Mouse (Mus musculus) frontal cortex, postnatal 36 days (tissue): ENCODE data around the gene Creb1.
"Not testable (repeated sequence)": the region's sequence is repeated elsewhere in the genome, so short reads cannot be mapped to it uniquely, and the experiment has no call there.

Experiments used
- DNase-seq, 2 experiments: peaks; one replicate each; pipeline ENCODE4 v3.0.0; 2022; ENCODE audit warnings: low spot score in 2 of 2

Creb1 gene

DNA sequence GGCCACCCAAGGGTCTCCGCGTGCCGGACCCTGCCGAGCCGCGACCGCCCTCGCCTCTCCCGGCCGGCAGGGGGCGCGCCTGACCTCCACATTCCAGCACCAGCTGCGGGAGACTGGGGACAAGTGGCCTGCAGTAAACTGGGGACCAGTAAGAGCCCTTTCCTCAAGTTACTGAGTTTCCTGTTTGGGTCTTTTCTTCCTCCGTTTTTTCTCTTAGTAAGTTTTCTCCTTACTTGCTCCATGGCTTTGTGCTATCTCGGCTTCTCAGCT lies 85.2 kb downstream of the Creb1 start:
- DNase-seq, result peak; percentile 85

DNA sequence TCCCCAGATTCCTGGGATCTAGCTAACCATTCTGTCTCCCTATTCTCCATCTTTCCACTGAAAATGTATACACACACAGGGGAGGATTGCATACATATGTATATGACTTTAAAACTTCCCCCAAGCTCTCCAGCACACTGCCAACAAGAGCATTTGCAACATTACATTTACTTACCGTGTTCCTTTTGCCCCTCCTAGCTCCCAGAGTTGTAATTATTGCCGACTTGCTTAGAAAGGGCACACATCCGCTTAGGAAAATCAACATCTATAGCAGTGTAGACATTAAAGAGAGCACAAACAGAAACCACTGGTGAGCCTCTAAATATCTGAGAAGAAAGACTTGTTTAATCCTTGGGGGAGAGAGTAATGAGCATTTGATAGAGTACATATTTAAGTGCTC lies 85.8 kb downstream of the Creb1 start:
- DNase-seq, result no peak

DNA sequence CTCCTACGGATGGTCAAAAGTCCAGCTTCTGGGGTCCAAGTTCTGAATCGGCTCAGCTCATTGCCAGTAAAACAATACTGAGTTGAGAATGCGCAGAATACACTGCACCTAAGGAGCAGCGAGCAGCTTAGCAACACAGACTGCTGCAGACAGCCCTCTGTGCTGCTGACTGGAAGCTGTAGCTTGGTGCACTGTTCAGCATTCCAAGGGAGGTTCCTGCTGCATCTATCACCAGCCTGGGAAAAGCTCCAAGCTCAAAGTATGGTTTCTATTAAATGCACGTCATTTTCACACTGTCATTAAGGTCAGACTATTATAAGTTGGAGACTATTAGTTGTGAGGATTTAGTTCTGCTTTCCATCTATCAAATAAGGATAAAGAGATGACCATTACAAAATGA lies 88.7 kb downstream of the Creb1 start:
- no peak for DNase-seq

DNA sequence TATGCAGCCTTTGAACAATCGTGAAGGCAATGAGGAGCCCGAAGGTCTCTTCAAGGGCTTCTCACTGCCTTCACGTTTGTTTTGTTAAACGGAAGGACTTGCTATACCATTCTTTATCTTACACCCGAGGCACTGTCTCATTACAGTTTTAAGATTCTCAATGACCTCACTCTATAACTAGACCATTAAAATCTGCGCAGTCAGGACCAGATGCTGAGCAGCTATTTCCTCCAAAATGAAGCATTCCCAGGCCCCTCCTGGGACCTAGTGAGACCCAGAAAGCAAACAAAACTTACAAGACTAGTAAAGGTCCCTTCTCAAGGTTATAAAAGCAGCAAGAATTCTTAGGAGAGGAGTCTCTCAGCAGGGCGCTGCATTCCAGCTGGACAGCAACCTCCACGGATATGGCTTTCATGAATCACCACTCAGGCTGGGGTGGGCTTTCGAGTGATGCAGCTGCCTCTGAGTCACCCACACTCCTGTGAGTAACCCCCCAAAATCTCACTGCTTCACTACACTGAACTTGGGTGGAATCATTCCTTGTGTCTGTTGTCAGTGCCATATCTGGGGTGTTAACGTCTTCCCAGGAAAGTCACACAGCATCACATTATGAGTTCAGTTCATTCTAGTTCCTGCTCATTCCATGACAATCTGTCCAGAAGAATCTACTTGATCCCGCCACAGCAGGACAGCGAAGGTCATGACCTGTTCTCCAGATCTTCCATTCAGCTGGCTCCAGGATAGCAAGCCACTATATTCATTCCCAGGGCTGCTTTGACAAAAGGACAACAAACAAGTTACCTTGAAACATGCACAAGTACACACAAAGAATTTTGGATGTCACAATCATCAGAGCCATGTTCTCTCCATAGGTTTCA lies 91.4 kb downstream of the Creb1 start:
- no peak for DNase-seq

DNA sequence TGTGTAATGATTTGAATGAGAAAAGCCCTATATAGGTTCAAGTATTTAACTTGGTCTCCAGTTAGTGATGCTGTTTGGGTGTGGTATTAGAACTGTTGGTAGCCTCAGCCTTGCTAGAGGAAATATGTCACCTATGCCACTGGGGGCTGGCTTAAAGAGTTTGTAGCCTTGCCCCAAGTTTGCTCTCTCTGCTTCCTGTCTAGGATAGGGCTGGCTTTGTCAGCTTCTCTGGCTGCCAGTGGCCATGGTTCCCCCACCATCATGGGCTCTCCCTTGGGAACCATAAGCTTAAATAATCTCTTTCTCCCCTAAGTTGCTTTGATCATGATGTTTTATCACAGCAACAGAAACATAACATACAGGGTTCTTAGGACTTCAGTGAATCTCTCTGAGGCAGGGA lies 92.8 kb downstream of the Creb1 start:
- DNase-seq, result no peak

DNA sequence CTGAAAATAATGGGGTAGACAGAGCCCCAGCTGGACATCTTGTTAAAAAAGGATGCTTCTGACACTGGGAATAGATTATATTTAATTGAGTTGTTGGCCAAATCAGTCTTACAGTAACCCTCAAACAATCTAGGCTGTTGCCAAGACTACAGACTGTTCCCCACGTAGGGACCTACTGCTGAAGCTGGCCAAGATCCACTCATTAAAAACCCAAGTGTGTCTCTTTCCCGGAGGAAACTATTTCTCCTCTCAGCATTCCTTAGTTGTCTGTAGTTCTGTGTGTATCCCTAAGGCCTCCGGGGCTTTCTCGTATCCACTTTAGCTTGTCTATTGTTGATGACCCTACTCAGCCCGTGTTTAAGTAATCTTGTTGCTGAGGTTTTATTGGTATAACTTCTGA lies 99.1 kb downstream of the Creb1 start:
- DNase-seq, result no peak

DNA sequence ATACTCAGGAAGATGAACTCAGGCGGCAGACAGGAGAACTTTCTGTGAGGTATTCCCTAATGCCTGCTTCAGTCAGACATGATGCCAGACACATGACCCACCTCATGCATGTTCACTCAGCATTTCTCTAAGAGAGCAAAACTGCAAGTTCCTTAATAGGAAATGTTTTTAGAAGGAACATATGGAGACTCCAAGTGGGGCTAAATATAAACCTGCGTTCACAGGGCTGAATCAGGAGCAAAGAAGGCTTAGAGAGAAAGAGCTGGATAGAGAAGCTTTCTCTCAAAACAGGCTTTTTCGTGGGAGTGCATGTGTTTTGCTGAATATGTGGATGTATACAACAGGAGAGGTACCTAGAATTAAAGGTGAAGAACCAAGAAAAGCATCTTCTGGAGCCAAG lies 100.8 kb downstream of the Creb1 start:
- DNase-seq, result peak in 1 of 2 experiments; percentile 76

DNA sequence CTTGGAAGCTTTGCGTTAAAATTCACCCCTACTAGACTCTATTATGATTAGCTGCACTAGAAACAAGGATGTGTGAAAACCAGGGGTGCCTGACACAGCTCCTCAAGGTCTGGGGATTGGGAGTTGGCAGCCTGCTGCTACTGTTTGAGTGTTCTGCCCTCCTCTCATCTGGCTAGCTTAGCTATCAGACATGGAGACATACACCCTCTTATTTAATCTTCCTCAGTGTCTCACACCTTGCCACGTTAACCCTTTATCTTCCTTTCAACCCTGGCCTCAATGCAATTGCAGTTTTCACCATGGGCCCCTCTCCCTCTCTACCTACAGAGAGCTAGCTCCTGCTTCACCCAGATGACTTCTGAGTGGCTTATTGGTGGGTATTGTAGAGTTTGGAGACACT lies 103.2 kb downstream of the Creb1 start:
- DNase-seq, result no peak

DNA sequence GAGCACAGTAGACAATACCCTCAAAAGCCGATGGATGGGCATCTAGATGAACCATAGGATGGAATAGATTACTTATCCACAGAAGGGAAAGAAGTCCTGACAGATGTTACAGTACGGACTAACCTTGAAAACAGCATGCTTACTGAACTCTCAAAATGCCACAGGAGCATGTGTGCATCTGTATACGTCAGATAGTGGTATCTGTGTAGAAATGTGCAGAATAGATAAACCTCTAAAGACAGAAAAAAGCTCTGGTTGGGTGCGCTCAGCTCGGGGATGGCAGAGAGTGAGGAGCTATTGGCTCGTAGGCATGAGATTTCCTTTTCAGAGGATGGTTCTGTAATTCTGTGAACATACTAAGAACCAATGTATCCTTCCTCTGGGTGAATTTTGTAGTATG lies 106.8 kb downstream of the Creb1 start:
- no peak for DNase-seq

DNA sequence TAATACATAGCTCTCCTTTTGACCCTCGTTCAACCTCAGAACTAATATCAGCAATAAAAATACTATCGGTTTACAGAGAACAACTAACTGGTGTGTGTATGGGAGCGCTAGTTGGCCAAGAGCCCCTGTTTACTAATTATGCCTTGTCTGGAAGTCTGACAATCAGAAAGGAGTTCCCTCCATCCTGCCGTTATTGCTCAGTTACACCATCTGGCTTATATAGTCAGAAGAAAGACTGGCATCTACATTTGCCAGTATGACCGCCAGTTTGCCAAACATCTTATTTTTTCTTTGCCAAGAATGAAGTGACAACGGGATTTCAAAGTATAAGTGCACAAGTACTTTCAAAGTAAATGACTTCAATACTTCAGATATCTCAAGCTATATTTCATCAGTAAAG lies 108.6 kb downstream of the Creb1 start:
- DNase-seq, result no peak

DNA sequence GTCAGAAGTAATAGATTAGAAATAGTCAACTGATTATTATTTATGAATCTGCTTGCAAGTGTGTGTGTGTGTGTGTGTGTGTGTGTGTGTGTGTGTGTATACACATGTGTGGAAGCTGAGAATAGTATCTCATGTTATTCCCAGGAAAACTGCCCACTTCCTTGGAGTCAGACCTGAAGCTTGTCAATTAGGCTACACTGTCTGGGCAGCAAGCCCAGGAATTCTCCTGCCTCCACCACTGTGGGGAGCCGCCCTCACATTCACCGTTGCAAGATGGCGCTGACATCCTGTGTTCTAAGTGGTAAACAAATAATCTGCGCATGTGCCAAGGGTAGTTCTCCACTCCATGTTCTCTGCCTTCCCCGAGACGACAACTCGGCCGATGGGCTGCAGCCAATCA lies 110.1 kb downstream of the Creb1 start:
- DNase-seq, result not testable (repeated sequence)

DNA sequence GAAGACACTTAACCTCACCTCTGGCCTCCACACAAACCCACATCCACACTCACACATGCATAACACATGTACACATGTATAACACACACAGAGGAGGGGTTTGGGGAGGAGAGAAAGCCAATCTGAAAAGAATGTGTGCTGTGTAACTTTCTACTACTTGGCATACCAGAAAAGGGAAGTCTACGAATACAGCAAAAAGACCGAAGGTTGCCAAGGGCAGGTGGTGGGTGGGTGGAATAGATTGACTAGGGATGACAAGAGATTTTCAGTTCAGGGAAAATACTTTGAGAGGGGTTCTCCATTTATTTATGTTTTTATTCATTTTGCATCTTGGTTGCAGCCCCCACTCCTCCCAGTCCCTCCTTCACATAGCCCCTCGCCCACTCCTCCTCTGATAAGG lies 112.1 kb downstream of the Creb1 start:
- peak in 1 of 2 experiments; percentile 31 for DNase-seq

DNA sequence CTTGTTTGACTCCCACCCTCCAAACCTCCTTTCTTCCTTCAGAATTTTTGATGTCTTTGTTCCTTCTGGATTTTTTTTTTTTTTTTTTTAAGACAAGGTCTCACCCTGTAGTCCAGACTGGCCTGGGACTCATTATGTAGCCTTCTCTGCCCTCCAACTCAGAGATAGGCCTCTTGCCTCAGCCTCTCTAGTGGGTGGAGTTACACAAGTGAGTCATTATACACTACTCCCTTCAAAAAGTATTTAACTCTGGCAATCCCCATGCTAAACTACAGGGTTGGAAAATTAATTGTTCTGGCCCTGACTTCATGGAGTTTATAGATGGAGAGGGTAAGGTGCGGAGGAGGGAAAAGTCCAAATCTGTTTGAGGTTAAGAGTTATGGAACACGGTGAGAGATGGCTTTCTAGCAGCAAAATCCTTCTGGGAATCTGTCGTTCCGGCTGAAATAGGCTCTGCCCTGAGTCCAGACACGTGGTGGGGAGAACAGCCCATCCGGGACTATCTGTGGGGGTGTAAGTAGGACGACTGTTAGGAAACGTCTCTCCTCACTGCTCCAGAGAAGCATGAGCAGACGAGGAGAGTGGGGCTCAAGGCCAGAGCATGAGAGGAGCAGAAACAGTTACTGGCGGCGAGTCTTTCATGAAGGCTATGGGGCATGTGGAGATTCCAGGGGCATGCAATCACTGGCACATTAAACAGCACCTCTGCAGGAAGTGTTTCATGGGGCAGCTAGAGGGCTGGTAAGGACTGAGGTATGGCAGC lies 117.1 kb downstream of the Creb1 start:
- DNase-seq, result no peak

DNA sequence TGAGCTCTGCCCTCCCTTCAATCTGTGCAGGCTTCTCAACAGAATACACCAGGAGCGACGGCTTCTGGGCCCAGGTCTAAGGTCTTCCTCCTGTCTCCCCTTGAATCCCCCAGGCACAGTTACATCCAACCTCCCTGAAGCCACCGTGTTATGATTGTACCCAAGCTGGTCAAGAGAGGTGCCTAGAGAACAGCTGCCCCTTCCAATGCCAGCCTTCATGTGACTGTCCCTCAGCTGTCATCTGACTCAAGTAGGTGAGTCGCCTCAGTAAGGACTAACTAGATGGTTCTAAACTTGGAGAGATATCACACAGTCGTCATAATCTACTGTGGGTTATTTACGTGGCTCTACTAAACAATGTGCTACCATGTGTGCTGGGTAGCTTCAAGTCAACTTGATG lies 121.3 kb downstream of the Creb1 start:
- DNase-seq, result no peak
